Mouse (Mus musculus): ENCODE results near the gene Tjp3. TPM values are rescaled to one million over a fixed set of nuclear protein-coding genes. Genes with fewer than 3 reads are reported as not detected.

Gene Tjp3
- polyA plus RNA-seq, 1 experiment: 0.17 TPM

- H3K4me3 ChIP-seq (ENCODE audit: insufficient read depth, low read length): no peak overlapping the region
These were observed 6.7 kb downstream of the Tjp3 start for GRCm38 (mm10) chr10:81284719-81285118.

GRCm38 (mm10) chr10:81284189-81284588 lies 7.2 kb downstream of the Tjp3 start:
- TF ChIP-seq CTCF (IDR thresholded peaks at IDR 0.05; ENCODE audit: extremely low read depth, insufficient read depth, low read length): no peak
- no peak for TF ChIP-seq POLR2A (IDR thresholded peaks at IDR 0.05; ENCODE audit: extremely low read depth, insufficient read depth, low read length)
- Histone ChIP-seq H3K4me3 (ENCODE audit: insufficient read depth, low read length) (no peak overlapping the region), H3K4me1 (ENCODE audit: control insufficient read depth, insufficient read depth, low read length) (no peaks in the 10 kb centered on the region; the same call in 1 of the 2 replicates), H3K27ac (ENCODE audit: insufficient read depth, low read length) (no peak overlapping the region)

More at GRCm38 (mm10) chr10:81284719-81285118, 6.7 kb downstream of the Tjp3 start:
- no peak overlapping the region for H3K27ac ChIP-seq (ENCODE audit: insufficient read depth, low read length)
- TF ChIP-seq POLR2A (IDR thresholded peaks at IDR 0.05; ENCODE audit: extremely low read depth, insufficient read depth, low read length): no peak
- TF ChIP-seq CTCF (IDR thresholded peaks at IDR 0.05; ENCODE audit: extremely low read depth, insufficient read depth, low read length): no peak
- H3K4me1 ChIP-seq (ENCODE audit: control insufficient read depth, insufficient read depth, low read length): no peaks in the 10 kb centered on the region; the same call in 1 of the 2 replicates

GRCm38 (mm10) chr10:81279496-81279895 lies 11.9 kb downstream of the Tjp3 start:
- Histone ChIP-seq H3K27ac (ENCODE audit: insufficient read depth, low read length) (no peak overlapping the region), H3K4me1 (ENCODE audit: control insufficient read depth, insufficient read depth, low read length) (no peaks in the 10 kb centered on the region), H3K4me3 (ENCODE audit: insufficient read depth, low read length) (no peak overlapping the region)
- TF ChIP-seq CTCF (IDR thresholded peaks at IDR 0.05; ENCODE audit: extremely low read depth, insufficient read depth, low read length) (no peak), POLR2A (IDR thresholded peaks at IDR 0.05; ENCODE audit: extremely low read depth, insufficient read depth, low read length) (no peak)

- Histone ChIP-seq H3K4me1 (ENCODE audit: control insufficient read depth, insufficient read depth, low read length) (no peaks in the 10 kb centered on the region), H3K27ac (ENCODE audit: insufficient read depth, low read length) (no peak overlapping the region), H3K4me3 (ENCODE audit: insufficient read depth, low read length) (no peak overlapping the region)
- TF ChIP-seq POLR2A (IDR thresholded peaks at IDR 0.05; ENCODE audit: extremely low read depth, insufficient read depth, low read length) (no peak), CTCF (IDR thresholded peaks at IDR 0.05; ENCODE audit: extremely low read depth, insufficient read depth, low read length) (no peak)
These were observed 13.7 kb downstream of the Tjp3 start for GRCm38 (mm10) chr10:81277676-81278075.

DNA sequence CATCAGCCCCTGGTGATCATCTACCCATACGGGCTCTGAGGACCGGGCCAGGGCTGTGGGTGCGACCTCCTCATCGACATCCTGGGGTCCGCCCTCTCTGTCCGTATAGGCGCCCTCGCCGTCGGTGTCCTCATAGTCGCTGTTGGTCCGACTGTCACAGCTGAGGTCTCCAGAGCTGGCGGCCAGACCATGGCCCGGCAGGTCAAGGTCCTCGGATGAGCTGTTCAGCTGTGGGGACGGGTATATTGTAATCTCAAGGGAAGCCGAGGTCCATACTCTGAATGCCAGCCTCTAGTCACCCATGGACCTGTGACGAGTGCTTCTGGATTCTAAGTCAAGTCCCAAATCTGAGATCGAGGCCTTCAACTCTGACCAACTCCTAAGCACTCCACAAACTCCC lies 17.5 kb downstream of the Tjp3 start:
- TF ChIP-seq POLR2A (IDR thresholded peaks at IDR 0.05; ENCODE audit: extremely low read depth, insufficient read depth, low read length) (no peak), CTCF (IDR thresholded peaks at IDR 0.05; ENCODE audit: extremely low read depth, insufficient read depth, low read length) (no peak)
- Histone ChIP-seq H3K27ac (ENCODE audit: insufficient read depth, low read length) (no peak overlapping the region), H3K4me3 (ENCODE audit: insufficient read depth, low read length) (no peak overlapping the region)

DNA sequence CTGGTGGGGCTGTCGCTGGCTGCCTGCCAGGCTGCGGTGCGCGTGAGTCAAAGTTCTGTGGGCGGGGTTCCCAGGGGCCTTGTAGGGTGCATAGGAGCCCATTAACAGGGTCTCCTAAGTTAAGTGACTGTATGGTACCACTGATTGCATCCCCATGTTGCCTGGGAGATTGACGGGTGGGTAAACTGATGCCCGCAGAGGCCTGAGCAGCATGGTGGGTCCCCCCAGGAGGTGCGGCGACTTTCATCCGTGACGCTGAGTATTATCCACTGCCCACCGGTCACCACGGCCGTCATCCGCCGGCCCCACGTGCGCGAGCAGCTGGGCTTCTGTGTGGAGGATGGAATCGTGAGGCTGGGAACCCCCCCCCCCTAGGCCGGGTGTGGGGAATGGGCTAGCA lies 19.0 kb downstream of the Tjp3 start:
- Histone ChIP-seq H3K4me1 (ENCODE audit: control insufficient read depth, insufficient read depth, low read length) (no peaks in the 10 kb centered on the region), H3K4me3 (ENCODE audit: insufficient read depth, low read length) (no peak overlapping the region), H3K27ac (ENCODE audit: insufficient read depth, low read length) (no peak overlapping the region)
- TF ChIP-seq CTCF (IDR thresholded peaks at IDR 0.05; ENCODE audit: extremely low read depth, insufficient read depth, low read length) (no peak), POLR2A (IDR thresholded peaks at IDR 0.05; ENCODE audit: extremely low read depth, insufficient read depth, low read length) (no peak)

More for the DNA sequence above, 17.5 kb downstream of the Tjp3 start:
- no peaks in the 10 kb centered on the region for H3K4me1 ChIP-seq (ENCODE audit: control insufficient read depth, insufficient read depth, low read length)

- Histone ChIP-seq H3K4me1 (ENCODE audit: control insufficient read depth, insufficient read depth, low read length) (no peaks in the 10 kb centered on the region), H3K4me3 (ENCODE audit: insufficient read depth, low read length) (peak overlapping the region; percentile 49), H3K27ac (ENCODE audit: insufficient read depth, low read length) (no peak overlapping the region)
- no peak for TF ChIP-seq CTCF (IDR thresholded peaks at IDR 0.05; ENCODE audit: extremely low read depth, insufficient read depth, low read length)
- no peak for TF ChIP-seq POLR2A (IDR thresholded peaks at IDR 0.05; ENCODE audit: extremely low read depth, insufficient read depth, low read length)
These were observed 22.6 kb downstream of the Tjp3 start for GRCm38 (mm10) chr10:81268643-81269412.

DNA sequence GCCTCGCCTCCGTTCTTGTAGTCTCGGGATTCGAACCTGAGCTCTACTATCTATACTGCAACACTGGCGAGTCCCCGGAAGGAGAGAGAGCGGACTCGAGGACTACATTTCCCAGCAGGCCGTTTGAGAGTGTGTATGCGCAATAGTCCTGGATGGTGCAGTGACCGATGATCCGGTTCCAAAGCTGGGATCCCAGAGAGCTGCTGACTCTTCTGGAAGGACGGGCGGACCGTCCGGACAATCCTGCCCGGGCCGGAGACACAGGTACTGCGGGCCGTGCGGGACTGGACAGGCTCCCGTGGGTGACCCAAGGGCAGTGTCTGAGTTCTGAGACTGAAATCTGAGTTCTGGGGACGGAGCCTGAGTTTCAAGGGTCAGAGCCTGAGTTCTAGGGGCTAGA lies 23.3 kb downstream of the Tjp3 start:
- Histone ChIP-seq H3K4me3 (ENCODE audit: insufficient read depth, low read length) (peak overlapping the region; percentile 49), H3K27ac (ENCODE audit: insufficient read depth, low read length) (no peak overlapping the region)
- TF ChIP-seq POLR2A (IDR thresholded peaks at IDR 0.05; ENCODE audit: extremely low read depth, insufficient read depth, low read length) (peak; percentile 86; the same call in 1 of the 2 replicates), CTCF (IDR thresholded peaks at IDR 0.05; ENCODE audit: extremely low read depth, insufficient read depth, low read length) (no peak)

GRCm38 (mm10) chr10:81266211-81267105 lies 24.9 kb downstream of the Tjp3 start, which contains the start of the genes Mrpl54 and Apba3:
Mrpl54 (minus strand) TSS chr10:81266934.
Apba3 (plus strand) TSS chr10:81266960.
- Histone ChIP-seq H3K4me3 (ENCODE audit: insufficient read depth, low read length) (peak within 1 kb of the TSS; percentile 49), H3K4me1 (ENCODE audit: control insufficient read depth, insufficient read depth, low read length) (no peaks in the 10 kb centered on the region), H3K27ac (ENCODE audit: insufficient read depth, low read length) (peak within 1 kb of the TSS; percentile 85)
- TF ChIP-seq POLR2A (IDR thresholded peaks at IDR 0.05; ENCODE audit: extremely low read depth, insufficient read depth, low read length): peak; percentile 53; the same call in 1 of the 2 replicates
- TF ChIP-seq CTCF (IDR thresholded peaks at IDR 0.05; ENCODE audit: extremely low read depth, insufficient read depth, low read length): no peak

More for the DNA sequence above, 23.3 kb downstream of the Tjp3 start:
- H3K4me1 ChIP-seq (ENCODE audit: control insufficient read depth, insufficient read depth, low read length): no peaks in the 10 kb centered on the region
